Mouse (Mus musculus) c-Kit-positive CD71-negative TER-119-negative erythroid progenitor cells, embryonic 14.5 days (primary cell): ENCODE measurements around the gene Olfr1438-ps1.
"Not testable (repeated sequence)": the region's sequence is repeated elsewhere in the genome, so short reads cannot be mapped to it uniquely, and the experiment has no call there.

Experiments used
- DNase-seq: peaks from one replicate; pipeline ENCODE4 v3.0.0-alpha.2; 2013; ENCODE audit warnings: low read depth

Olfr1438-ps1 gene

DNA sequence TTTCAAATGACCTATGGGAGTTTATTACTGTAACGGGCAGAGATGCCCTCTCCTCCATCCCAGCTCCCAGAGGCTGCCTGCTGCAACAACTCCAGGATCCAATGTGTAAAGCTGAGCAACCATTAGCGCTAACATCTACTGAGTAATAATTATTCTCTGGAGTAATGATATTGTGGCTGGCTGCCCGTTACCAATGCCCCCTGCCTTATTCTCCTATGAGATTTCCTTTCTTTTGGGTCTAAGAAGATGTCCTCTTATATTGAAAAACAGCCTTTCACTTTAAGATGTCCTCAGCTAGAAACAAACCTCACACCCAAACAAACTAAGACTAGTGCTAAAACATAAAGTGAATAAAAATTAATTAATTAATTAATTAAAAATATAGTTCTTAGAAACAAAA, at the start of gene Olfr1438-ps1:
Gene Olfr1438-ps1, minus strand, starts transcription at position 101 of the 400 bp plus-strand sequence.
- no peak for DNase-seq

DNA sequence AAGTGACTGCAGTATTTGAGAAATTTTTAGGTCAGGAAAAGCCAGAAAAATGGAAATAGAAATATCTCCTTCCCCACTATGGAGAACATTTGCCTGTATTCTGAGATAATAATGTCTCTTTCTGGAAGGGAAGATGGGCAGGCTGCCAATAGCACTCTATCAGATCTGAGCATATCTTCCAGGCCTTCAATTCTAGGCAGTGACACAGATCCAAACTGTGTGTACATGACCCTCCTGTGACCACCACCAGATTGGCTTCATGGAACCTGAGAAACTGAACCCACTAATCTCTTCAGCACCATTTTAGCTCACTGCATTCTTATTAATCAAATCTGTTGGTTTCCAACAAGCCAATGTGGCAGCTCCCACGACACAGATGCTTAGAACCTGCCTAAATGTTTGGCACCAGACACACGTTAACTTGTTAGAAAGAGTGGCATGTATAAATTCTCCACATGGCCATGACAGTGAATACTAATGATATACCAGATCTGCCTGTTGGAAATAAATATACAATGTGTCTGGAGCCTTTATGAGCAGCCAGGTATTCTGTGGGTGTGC, 38.8 kb upstream of the Olfr1438-ps1 start:
- no peak for DNase-seq

DNA sequence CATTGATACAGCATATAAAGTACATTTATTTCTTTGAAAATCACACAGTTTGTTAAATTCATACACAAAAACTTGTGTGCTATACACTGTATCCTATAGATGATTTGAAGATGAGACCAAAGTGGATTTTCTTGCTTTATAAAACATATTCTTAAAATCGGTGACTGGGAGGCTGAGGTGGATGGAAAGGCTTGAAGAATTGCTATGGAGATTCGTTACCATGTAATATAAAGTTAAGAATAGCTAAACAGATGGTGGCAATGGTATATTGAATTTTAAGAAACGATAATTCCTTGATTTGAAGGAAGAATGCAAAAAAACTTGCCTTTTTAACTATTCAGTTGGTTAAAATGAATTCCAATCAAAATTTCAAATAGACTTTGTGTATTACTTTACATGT, 37.3 kb upstream of the Olfr1438-ps1 start:
- no peak for DNase-seq

DNA sequence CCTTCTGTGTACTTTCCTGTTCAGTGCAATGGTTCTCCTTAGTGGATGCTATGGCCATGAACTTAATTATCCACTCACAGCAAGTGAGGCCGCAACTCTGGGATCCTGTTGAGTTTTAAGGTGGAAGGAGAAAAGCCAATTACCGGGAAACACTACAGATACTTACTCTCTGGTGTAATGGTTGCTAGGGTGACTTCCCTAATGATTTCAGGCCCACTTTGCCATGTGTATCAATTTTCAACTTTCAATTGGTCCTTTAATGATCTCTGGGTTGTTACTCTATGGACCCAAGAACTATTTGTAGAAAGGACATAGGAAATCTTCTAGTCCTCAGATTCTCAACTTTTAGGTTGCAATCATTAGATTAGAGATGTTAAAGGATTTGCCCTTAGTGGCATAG, 10.7 kb downstream of the Olfr1438-ps1 start, which contains the start of gene Olfr1437:
Gene Olfr1437, minus strand, starts transcription at position 101 of the 400 bp plus-strand sequence.
- no peak for DNase-seq

DNA sequence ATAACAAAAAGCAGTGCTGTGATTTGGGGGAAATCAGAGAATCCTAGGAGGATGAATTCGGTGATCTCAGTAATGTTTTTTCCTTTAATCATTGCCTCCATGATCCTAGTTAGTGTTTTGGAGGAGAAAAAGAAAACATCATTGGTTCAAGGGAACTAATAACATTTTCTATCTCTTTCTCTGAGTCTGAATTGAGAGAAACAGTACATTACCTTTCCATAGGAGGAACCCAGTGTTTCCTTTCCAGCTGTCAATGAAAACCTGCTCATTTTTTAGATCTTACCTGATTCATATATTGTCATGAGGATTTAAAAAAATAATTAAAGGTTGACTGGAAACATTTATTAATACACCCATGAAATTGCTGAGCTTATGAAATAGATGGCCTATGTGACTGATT, 36.7 kb downstream of the Olfr1438-ps1 start, which contains the start of gene Olfr1436:
Gene Olfr1436, minus strand, starts transcription at position 101 of the 400 bp plus-strand sequence.
- DNase-seq = not testable (repeated sequence)

DNA sequence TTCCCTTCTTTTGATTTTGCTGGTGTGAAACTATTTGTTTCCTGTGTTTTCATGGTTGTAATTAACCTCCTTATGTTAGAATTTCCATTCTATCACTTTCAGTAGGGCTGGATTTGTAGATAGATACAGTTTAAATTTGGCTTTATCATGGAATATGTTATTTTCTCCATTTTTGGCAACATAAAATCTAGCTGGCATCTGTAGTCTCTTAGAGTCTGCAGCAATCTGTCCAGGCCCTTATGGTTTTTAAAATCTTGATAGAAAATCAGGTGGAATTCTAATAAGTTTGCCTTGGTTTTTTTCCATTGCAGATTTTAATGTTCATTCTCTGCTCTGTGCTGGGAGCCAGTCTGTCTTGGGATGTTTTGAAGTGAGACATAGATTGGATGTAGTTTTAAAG, 42.7 kb downstream of the Olfr1438-ps1 start:
- no peak for DNase-seq

- no peak for DNase-seq
Observed at GRCm38 (mm10) chr19:12279554-12279953, 56.2 kb downstream of the Olfr1438-ps1 start, which contains the start of gene Olfr1434. Gene Olfr1434, plus strand, starts transcription at chr19:12279854.
